Mouse (Mus musculus) liver, embryonic 14.5 days (tissue): ENCODE measurements at regions not wholly inside any gene's neighbourhood (a gene's known extent, or its start where the extent isn't known, plus 50 kb on each side); places are given as distances from the start of the nearest gene placed in this dataset.
"Not testable (repeated sequence)": the region's sequence is repeated elsewhere in the genome, so short reads cannot be mapped to it uniquely, and the experiment has no call there.

Experiments used
- ATAC-seq: fragments of 200-750 bp; cut with Nextera tagmentation; 2 replicates; pipeline ENCODE4 v1.8.0; 2017; ENCODE audit warnings: moderate number of reproducible peaks, mild to moderate bottlenecking, moderate library complexity; ENCODE audit not compliant: insufficient read depth
- DNase-seq, 3 experiments: peaks; one replicate each; pipeline ENCODE4 v3.0.0-alpha.2; 2012 to 2013; ENCODE audit warnings: low read depth in 3 of 3, low spot score in 3 of 3
- H3K27ac ChIP-seq: fragments of 300-500 bp; sonication (generic); 2 replicates; pipeline ENCODE4 v1.5.1; 2014; ENCODE audit warnings: moderate library complexity, mild to moderate bottlenecking, control low read depth, inconsistent platforms
- H3K27me3 ChIP-seq: fragments of 300-500 bp; sonication (generic); 2 replicates; pipeline ENCODE4 v1.6.1; 2014; ENCODE audit warnings: mild to moderate bottlenecking, low read length, moderate library complexity; ENCODE audit not compliant: control insufficient read depth, insufficient read depth
- H3K36me3 ChIP-seq: fragments of 300-500 bp; sonication (generic); replicated peaks from 2 replicates; pipeline ENCODE4 v1.6.1; 2014; ENCODE audit warnings: low read depth; ENCODE audit not compliant: control insufficient read depth, insufficient read depth
- H3K4me1 ChIP-seq, 2 experiments: fragments of 200-500 bp in 1 of 2; fragments of 300-500 bp in 1 of 2; sonication (generic) in 1 of 2; replicated peaks; 2 replicates each; pipeline ENCODE4 v1.6.1; 2012 to 2014; ENCODE audit warnings: antibody characterized with exemption in 1 of 2, inconsistent platforms in 1 of 2, low read length in 1 of 2; ENCODE audit not compliant: control insufficient read depth in 2 of 2, insufficient read depth in 2 of 2
- H3K4me2 ChIP-seq: fragments of 300-500 bp; sonication (generic); 2 replicates; pipeline ENCODE4 v1.6.1; 2014; ENCODE audit warnings: low read depth, mild to moderate bottlenecking, control low read depth, moderate library complexity
- H3K4me3 ChIP-seq, 2 experiments: fragments of 200-500 bp in 1 of 2; fragments of 300-500 bp in 1 of 2; sonication (generic) in 1 of 2; 2 replicates each; pipeline ENCODE4 v1.5.1; 2012 to 2014; ENCODE audit warnings: low read depth in 2 of 2, low read length in 2 of 2, mild to moderate bottlenecking in 2 of 2, control low read depth in 1 of 2, inconsistent platforms in 1 of 2, moderate library complexity in 1 of 2; ENCODE audit not compliant: insufficient read depth in 1 of 2
- H3K9ac ChIP-seq: fragments of 300-500 bp; sonication (generic); replicated peaks from 2 replicates; pipeline ENCODE4 v1.6.1; 2014; ENCODE audit warnings: mild to moderate bottlenecking, control low read depth, moderate library complexity
- H3K9me3 ChIP-seq: fragments of 300-500 bp; sonication (generic); 2 replicates; pipeline ENCODE4 v1.6.1; 2016; ENCODE audit warnings: low read length, mixed read lengths; ENCODE audit not compliant: control insufficient read depth
- CTCF ChIP-seq: IDR thresholded peaks from 2 replicates; pipeline ENCODE4 v1.5.1; 2016; ENCODE audit warnings: antibody characterized with exemption, low read depth, control low read depth
- EP300 ChIP-seq: IDR thresholded peaks from 2 replicates; pipeline ENCODE4 v1.6.1; 2016; ENCODE audit warnings: antibody characterized with exemption, low read depth
- whole genome bisulfite sequencing: fragments of 180-500 bp; shearing (Covaris S2); extraction: QIAGEN DNeasy Blood & Tissue Kit; methylation state at CpG from one replicate; pipeline ENCODE4 v1.1.7; 2014; ENCODE audit not compliant: insufficient replicate concordance; 5-methylcytosine and 5-hydroxymethylcytosine counted together

GRCm38 (mm10) chr10:108111398-108111797 lies 50.6 kb upstream of the Ppp1r12a start:
- DNase-seq (peak in 1 of 3 experiments; percentile 1), ATAC-seq (no peak)
- 57% methylated on average over 4 of the region's 4 CpGs for WGBS
- Histone ChIP-seq H3K27ac (no peak overlapping the region), H3K9me3 (no peaks in the 10 kb centered on the region), H3K4me3 (no peak overlapping the region), H3K9ac (no peak overlapping the region), H3K27me3 (no peaks in the 10 kb centered on the region), H3K4me2 (no peak overlapping the region), H3K36me3 (no peaks in the 10 kb centered on the region), H3K4me1 (0 out of 4 replicates have a peak, but pooled peaks cover 0 to 4% of the 10 kb centered on the region in 2 experiments)
- TF ChIP-seq EP300, result no peak
- no peak for TF ChIP-seq CTCF

DNA sequence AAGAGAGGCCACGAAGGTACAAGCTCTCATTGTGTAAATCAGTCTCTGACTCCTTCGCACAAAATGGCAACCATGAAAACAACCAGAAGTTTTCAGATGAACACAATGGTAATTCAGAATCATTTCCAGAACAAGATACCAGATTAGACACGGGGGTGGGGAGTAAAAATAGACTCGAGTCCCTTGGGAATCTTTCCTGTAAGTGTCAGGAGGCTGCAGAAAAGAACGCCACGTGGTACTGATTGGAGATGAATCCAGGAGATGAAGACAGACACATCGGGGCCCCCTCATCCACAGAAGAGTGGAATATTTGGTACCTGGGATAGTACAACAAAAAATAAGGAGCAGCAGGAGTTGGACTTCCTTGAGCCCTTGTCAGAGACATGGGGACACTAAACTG lies 51.1 kb upstream of the Ppp1r12a start:
- no peaks in the 10 kb centered on the region for H3K36me3 ChIP-seq
- ATAC-seq (no peak), DNase-seq (no peak)
- H3K9me3 ChIP-seq, result no peaks in the 10 kb centered on the region
- H3K27ac ChIP-seq, result no peak overlapping the region
- no peak overlapping the region for H3K4me3 ChIP-seq
- H3K9ac ChIP-seq, result no peak overlapping the region
- H3K4me2 ChIP-seq, result no peak overlapping the region
- WGBS, result 54% methylated on average over 7 of the region's 7 CpGs
- TF ChIP-seq EP300, result no peak
- TF ChIP-seq CTCF, result no peak
- H3K4me1 ChIP-seq, result 0 out of 4 replicates have a peak, but pooled peaks cover 0 to 4% of the 10 kb centered on the region in 2 experiments
- H3K27me3 ChIP-seq, result no peaks in the 10 kb centered on the region

- TF ChIP-seq EP300, result no peak
- TF ChIP-seq CTCF, result no peak
- no peaks in the 10 kb centered on the region for H3K36me3 ChIP-seq
- ATAC-seq (no peak), DNase-seq (no peak)
- H3K9ac ChIP-seq, result no peak overlapping the region
- no peak overlapping the region for H3K4me3 ChIP-seq
- no peak overlapping the region for H3K4me2 ChIP-seq
- H3K9me3 ChIP-seq, result no peaks in the 10 kb centered on the region
- H3K4me1 ChIP-seq, result 0 out of 4 replicates have a peak, but pooled peaks cover 0 to 4% of the 10 kb centered on the region in 2 experiments
- no peak overlapping the region for H3K27ac ChIP-seq
- no peaks in the 10 kb centered on the region for H3K27me3 ChIP-seq
Measured at GRCm38 (mm10) chr10:108110197-108110596, 51.8 kb upstream of the Ppp1r12a start.

- not testable (repeated sequence) for DNase-seq, H3K9ac ChIP-seq, H3K27ac ChIP-seq, H3K9me3 ChIP-seq, H3K4me1 ChIP-seq, H3K4me2 ChIP-seq, H3K27me3 ChIP-seq, H3K36me3 ChIP-seq, ATAC-seq, H3K4me3 ChIP-seq
- 56% methylated on average over 4 of the region's 4 CpGs for WGBS
Measured at GRCm38 (mm10) chr10:108108500-108108899, 53.5 kb upstream of the Ppp1r12a start.

GRCm38 (mm10) chr10:108101521-108101920 lies 60.5 kb upstream of the Ppp1r12a start:
- Histone ChIP-seq H3K27me3 (no peaks in the 10 kb centered on the region), H3K4me1 (no peaks in the 10 kb centered on the region), H3K27ac (no peak overlapping the region), H3K36me3 (no peaks in the 10 kb centered on the region), H3K4me3 (no peak overlapping the region), H3K9me3 (no peaks in the 10 kb centered on the region), H3K9ac (no peak overlapping the region), H3K4me2 (no peak overlapping the region)
- WGBS, result 64% methylated on average over 7 of the region's 7 CpGs
- DNase-seq (no peak), ATAC-seq (no peak)
- TF ChIP-seq CTCF, result no peak
- TF ChIP-seq EP300, result no peak

- ATAC-seq, result no peak
- no peaks in the 10 kb centered on the region for H3K36me3 ChIP-seq
- H3K4me2 ChIP-seq, result no peak overlapping the region
- H3K27me3 ChIP-seq, result no peaks in the 10 kb centered on the region
- no peak overlapping the region for H3K4me3 ChIP-seq
- no peak for DNase-seq
- H3K27ac ChIP-seq, result no peak overlapping the region
- H3K4me1 ChIP-seq, result peaks cover 0 to 13% of the 10 kb centered on the region in 2 experiments; a peak in 2 of 4 replicates
- TF ChIP-seq EP300, result no peak
- TF ChIP-seq CTCF, result no peak
- H3K9ac ChIP-seq, result no peak overlapping the region
- no peaks in the 10 kb centered on the region for H3K9me3 ChIP-seq
- 46% methylated on average over 2 of the region's 2 CpGs for WGBS
Measured at GRCm38 (mm10) chr10:108093043-108093442, 69.0 kb upstream of the Ppp1r12a start.
